Mouse (Mus musculus) gastrocnemius, postnatal 36 days (tissue): ENCODE measurements around the gene Dvl1. TPM values are rescaled to one million over a fixed set of nuclear protein-coding genes. Genes with fewer than 3 reads are reported as not detected.

ENCODE experiments used
- DNase-seq, 2 experiments: peaks; one replicate each; pipeline ENCODE4 v3.0.0; 2022
- intact Hi-C: fragments of 180-260 bp; cut with DNase I; formaldehyde crosslinking; loops from one replicate; pipeline ENCODE4 v1.15.1; 2025
- total RNA-seq, 2 experiments: library from RNA; stranded (reverse); gene quantifications; 2 replicates each; pipeline ENCODE4 v1.2.3; 2021

The Dvl1 gene
- total RNA-seq, 2 experiments from 2014 or later = 104 to 110 TPM

DNA sequence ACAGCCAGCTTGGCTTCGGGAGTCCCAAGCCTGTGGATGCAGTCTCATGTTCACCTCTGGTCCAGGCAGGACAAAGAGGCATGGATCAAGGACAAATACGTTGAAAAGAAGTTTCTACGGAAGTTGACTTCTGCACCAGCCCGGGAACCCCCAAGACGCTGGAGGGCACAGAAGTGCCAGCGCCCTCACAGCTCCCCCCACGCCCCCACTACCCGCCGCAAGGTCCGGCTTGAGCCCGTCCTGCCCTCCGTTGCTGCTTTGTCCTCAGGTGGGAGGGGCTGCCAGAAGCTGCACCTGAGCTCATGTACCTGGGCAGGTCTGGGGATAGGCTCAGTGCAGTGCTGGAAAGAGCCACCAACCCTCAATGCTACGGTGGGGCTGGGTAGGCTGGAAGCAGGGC, 56.0 kb downstream of the Dvl1 start:
- intact Hi-C loops = no loop called here
- DNase-seq = no peak

DNA sequence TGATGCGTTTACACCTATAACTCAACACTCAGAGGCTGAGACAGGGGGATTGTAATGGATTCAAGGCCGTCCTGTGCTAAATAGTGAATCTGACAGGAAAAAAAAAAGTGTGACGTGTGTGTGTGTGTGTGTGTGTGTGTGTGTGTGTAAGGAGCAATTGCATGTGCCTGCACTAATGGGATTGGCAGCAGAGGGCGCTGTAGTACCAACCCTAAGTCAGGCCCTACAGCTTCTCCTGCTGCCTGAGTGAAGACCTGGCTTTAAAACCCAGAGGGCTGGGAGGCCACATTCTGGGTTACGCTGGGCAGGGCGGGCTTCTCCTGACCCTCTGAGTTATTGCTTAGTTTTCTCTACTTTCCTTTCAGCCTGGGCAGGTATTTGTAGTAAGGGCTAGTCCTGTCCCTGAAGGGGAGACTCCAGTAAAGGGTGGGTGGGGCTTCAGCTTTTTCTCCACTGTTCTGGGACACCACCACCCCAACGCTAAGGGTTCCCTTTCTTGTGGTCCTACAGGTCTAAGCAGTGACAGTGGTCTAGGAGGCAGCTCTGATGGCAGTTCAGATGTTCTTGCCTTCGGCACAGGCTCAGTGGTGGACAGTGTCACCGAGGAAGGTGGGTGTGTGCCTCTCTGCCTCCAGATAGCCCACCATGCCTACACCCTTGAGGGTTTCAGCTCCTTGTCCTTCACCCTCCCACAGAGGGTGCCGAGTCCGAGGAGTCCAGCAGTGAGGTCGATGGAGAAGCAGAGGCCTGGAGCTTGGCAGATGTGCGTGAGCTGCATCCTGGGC, 57.3 kb downstream of the Dvl1 start:
- no peak for DNase-seq
- intact Hi-C loops = no loop called here

DNA sequence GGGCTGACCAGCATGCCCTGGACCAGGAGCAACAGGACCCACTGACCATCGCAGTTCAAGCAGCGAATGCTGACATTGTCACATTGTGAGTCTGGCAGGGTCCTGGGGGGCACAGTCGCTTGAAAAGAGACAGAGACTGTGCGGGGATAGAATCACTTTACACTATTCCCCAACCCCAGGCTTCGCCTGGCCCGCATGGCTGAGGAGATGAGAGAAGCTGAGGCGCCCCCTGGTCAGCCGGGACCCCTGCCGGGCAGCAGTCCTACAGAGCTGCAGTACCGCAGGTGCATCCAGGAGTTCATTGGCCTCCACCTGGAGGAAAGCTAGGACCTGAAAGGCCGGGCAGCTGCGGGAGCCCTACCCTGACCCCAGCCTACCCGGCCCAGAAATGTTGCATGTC, 58.4 kb downstream of the Dvl1 start:
- DNase-seq = no peak
- intact Hi-C loops = no loop called here

DNA sequence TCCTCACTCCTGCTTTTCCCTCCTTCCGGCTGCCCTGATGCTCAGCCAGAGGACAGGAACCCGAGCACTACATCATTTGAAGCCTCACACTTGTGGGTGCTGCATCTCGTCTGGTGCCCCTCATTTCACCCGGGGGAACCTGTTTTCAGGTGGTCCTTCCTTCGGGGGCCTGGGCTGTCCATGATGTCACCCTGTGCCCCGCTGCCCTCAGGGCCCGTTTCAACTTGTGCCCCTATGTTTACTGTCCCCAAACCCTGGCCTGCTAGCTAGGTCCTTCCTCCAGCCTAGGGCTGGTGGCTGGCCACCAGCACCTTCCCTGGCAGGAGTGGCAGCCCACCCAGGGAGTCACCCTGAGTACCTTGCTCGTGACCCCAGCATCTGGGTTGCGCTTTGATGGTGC, 58.9 kb downstream of the Dvl1 start:
- DNase-seq = no peak
- intact Hi-C loops = no loop called here

DNA sequence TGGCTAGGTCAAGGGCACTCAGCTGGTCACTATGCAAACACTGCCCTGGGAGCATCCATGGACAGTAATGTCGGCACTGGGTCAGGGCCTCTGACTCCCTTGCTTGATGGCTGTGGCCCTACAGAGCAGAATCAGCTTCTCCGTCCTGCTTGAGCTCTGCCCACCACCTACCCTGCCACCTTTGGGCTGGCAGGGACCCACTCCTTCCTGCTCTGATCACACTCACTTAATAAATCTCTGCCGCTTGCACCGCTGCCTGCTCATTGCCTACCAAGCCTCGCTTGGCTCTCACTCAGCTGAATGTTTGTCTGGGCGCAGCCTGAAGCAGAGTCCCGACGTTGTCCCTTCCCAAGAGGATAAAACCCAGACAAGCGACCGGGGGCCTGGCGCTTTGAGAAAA, 59.8 kb downstream of the Dvl1 start:
- intact Hi-C loops = no loop called here
- no peak for DNase-seq

DNA sequence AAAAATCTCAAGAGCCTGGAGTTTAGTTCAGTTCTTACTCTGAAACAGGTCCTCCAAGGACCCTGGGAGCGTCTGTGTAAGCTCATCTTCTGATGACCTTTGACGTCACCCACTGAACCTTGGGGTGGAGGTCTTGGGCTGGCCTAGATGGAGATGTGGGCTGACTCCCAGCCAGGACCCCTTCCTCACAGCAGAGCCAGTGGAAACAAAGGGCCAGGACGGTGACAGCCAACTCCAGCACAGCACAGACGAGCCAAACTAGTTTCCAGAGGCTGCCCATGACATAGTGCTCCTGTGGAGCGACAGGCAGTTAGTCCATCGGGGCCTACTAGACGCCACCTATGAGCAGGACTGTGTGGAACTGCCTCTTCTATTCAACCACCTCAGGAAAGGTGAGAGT, 61.1 kb downstream of the Dvl1 start:
- DNase-seq = no peak
- intact Hi-C loops = no loop called here

DNA sequence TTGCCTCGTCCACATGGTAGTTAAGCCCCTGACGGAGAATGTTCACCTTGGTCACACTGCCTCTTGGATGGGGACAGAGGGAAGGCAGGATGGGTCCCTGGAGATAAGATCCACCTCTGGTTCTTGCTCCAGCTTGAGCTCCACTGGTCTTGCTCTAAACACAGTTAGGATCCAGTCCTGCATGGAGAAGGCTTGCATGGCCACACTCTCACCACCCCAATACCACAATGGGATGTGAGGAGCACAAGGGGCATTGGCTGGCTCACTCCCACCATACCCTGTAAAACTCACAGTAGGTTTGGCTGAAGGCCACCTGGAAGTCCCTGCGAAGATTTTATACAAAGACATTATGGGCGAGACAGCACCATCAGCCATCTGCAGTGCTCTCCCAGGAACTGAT, 61.5 kb downstream of the Dvl1 start:
- intact Hi-C loops = no loop called here
- DNase-seq = no peak

Other genes starting within 250 kb of the Dvl1 start
- 1 to 10 TPM; 2.9 to 3.8 TPM for gene Slc35e2, start 246.0 kb upstream of the Dvl1 start, total RNA-seq
- gene Cdk11b, start 222.5 kb upstream of the Dvl1 start, total RNA-seq = 10 to 100 TPM; 20.6 to 28.1 TPM
- not detected for gene Gm10563, start 202.0 kb upstream of the Dvl1 start, total RNA-seq
- 1 to 10 TPM; 2.2 to 3.5 TPM for gene Mmp23, start 194.0 kb upstream of the Dvl1 start, total RNA-seq
- 10 to 100 TPM; 13.8 to 15.2 TPM for gene Mib2, start 178.2 kb upstream of the Dvl1 start, total RNA-seq
- gene Fndc10, start 153.1 kb upstream of the Dvl1 start, total RNA-seq = 1 to 10 TPM; 1.2 to 1.3 TPM
- gene Ssu72, start 142.6 kb upstream of the Dvl1 start, total RNA-seq = 10 to 100 TPM; 32.3 to 34.8 TPM
- under 1 TPM; 0.28 to 0.39 TPM for gene Tmem240, start 112.6 kb upstream of the Dvl1 start, total RNA-seq
- gene Atad3a, start 86.3 kb upstream of the Dvl1 start, total RNA-seq = 10 to 100 TPM; 23.7 to 26.6 TPM
- 1 to 10 TPM; 4.6 to 4.7 TPM for gene Vwa1, start 72.7 kb upstream of the Dvl1 start, total RNA-seq
- gene Tmem88b, start 61.5 kb upstream of the Dvl1 start, total RNA-seq = under 1 TPM; 0.67 to 0.87 TPM
- not detected for gene Ankrd65, start 57.0 kb upstream of the Dvl1 start, total RNA-seq
- 10 to 100 TPM; 38.3 to 49.1 TPM for gene Mrpl20, start 44.5 kb upstream of the Dvl1 start, total RNA-seq
- gene Ccnl2, start 34.9 kb upstream of the Dvl1 start, total RNA-seq = 10 to 100 TPM; 19.7 to 23.7 TPM
- 10 to 100 TPM; 67.3 to 73.1 TPM for gene Aurkaip1, start 16.1 kb upstream of the Dvl1 start, total RNA-seq
- 10 to 100 TPM; 29.9 to 32.7 TPM for gene Mxra8, start 7.7 kb upstream of the Dvl1 start, total RNA-seq
- gene Tas1r3, start 16.0 kb downstream of the Dvl1 start, total RNA-seq = under 1 TPM in 1 of 2 experiments, not detected in 1; 0.07 TPM
- 10 to 100 TPM; 14.5 to 16.0 TPM for gene Cptp, start 22.0 kb downstream of the Dvl1 start, total RNA-seq
- gene Ints11, start 22.1 kb downstream of the Dvl1 start, total RNA-seq = 10 to 100 TPM; 11.9 to 15.4 TPM
- 10 to 100 TPM; 11.4 to 12.8 TPM for gene Pusl1, start 44.4 kb downstream of the Dvl1 start, total RNA-seq
- 1 to 10 TPM; 7.4 to 7.8 TPM for gene Acap3, start 44.4 kb downstream of the Dvl1 start, total RNA-seq
- 10 to 100 TPM; 53.3 to 61.5 TPM for gene Ube2j2, start 96.4 kb downstream of the Dvl1 start, total RNA-seq
- 10 to 100 TPM; 13.1 to 21.3 TPM for gene C1qtnf12, start 114.9 kb downstream of the Dvl1 start, total RNA-seq
- gene B3galt6, start 145.2 kb downstream of the Dvl1 start, total RNA-seq = 1 to 10 TPM; 1.1 to 1.5 TPM
- 10 to 100 TPM; 63.1 to 68.4 TPM for gene Sdf4, start 145.5 kb downstream of the Dvl1 start, total RNA-seq
- gene Tnfrsf4, start 166.4 kb downstream of the Dvl1 start, total RNA-seq = under 1 TPM; 0.59 to 0.94 TPM
- under 1 TPM in 1 of 2 experiments, not detected in 1; 0.48 TPM for gene Tnfrsf18, start 178.8 kb downstream of the Dvl1 start, total RNA-seq
- gene Ttll10, start 212.0 kb downstream of the Dvl1 start, total RNA-seq = not detected